Mouse (Mus musculus) common myeloid progenitor, adult 5-6 weeks (primary cell): ENCODE data around the gene Zc3h12b. TPM values are rescaled to one million over a fixed set of nuclear protein-coding genes. Genes with fewer than 3 reads are reported as not detected.
"Not testable (repeated sequence)": the region's sequence is repeated elsewhere in the genome, so short reads cannot be mapped to it uniquely, and the experiment has no call there.

Source experiments
- ATAC-seq: replicated peaks from 2 replicates; pipeline ENCODE4 v1.8.0; 2016; ENCODE audit warnings: low read depth, mild to moderate bottlenecking, moderate TSS enrichment, inconsistent platforms; ENCODE audit not compliant: poor library complexity, severe bottlenecking
- total RNA-seq: library from RNA; stranded (forward); fragments of 200-1000, 187-1606 nt; gene quantifications from 2 replicates; pipeline ENCODE4 v1.2.3, GENCODE M21; 2017

Gene Zc3h12b
- total RNA-seq: 3.4 and 4.8 TPM in 2 replicates

DNA sequence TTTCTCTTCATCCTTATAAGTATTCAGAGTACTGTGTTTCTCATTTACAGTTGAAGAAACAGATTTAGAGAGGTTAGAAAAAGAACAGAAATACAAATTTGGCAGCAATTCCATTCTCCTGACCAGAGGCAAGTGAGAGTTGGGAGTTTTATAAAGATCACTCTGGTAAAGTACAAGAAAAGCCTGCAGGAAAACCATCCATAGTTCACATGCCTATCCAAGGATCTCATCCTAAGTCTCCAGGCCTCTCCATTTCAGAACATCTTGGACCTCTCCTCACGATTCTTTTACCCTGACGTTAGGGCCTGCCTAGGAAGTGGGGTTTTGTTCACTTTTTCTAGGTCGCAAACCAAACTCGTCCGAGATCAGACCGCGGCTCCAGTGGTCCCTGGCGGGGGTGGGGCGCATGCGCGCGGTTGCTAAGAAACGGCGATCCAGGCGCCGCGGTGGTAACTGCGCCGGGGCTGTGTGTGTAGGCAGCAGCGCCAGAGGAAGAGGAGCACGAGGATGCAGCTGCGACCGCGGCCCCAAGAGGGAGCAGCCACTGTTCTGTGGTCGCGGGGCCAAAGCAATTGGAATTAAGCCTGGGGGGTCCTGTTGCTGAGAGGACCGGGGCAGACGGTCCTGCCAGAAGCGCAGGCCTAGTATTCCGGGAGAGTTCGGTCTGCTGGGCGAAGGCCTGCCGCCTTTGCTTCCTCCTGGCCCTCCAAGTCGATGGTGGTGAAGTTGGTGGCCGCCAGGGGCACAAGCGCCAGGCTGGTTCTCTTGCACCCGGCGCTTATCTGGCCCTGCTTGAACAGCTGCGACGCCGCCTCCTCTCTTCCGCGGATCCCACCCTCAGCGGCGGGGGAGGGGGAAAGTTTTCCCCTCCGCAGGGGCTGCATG, at the start of gene Zc3h12b:
Gene Zc3h12b (plus strand): TSS at position 452 of the 885 bp plus-strand sequence.
- ATAC-seq: peak; percentile 98

DNA sequence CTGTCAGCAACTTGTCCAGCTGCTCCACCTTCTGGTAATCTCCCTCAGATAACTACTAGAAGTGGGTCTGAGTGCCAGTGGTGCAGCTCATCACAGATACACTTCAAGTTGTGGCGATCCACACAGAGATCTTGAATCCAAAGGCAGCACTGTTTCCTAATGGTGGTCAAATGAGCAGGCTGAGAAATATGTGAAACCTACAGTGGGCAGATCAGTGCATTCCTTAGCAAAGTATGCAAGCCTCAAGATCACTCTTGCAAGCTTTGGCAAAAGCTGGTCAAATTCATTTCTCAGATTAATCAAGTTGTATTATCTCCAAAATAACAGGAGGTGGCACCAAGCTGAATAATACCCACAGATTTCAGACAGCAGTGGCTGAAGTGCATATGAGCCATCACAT, 29.3 kb upstream of the Zc3h12b start:
- ATAC-seq: no peak

DNA sequence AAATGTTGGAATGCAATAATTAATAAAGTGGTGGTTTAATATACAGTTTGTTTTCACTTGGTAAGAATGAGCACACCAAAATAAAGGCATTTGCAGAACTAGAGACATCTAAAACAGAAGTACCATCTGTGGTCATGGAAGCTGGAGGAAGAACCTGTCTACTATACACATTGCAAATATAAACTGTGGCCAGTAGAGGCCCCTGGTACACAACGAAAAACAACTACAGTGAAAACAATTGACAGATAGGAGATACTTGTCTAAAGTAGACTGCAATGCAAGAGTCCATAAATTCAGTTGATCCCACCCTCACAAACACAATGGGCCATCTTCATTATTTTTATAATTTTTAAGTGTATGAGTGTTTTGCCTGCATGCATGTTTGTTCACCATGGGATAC, 24.4 kb upstream of the Zc3h12b start:
- peak; percentile 82 for ATAC-seq

DNA sequence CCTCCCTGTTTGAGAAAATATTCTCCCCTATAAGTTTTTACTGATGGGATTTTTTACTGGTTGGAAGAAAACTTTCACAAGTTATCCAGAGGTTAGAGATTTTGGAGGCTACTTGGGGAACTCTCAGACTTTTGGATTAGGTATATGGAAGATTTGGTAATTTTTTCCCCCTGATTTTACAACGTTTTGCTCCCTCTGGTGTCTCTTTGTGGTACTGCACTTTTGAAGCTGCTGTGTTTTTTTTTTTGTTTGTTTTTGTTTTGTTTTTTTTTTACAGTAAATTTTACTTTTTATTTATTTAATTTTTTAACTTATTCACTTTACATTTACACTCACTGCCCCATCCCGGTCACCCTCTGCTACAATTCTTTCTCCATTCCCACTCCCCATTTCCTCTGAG, 26.8 kb downstream of the Zc3h12b start:
- no peak for ATAC-seq

DNA sequence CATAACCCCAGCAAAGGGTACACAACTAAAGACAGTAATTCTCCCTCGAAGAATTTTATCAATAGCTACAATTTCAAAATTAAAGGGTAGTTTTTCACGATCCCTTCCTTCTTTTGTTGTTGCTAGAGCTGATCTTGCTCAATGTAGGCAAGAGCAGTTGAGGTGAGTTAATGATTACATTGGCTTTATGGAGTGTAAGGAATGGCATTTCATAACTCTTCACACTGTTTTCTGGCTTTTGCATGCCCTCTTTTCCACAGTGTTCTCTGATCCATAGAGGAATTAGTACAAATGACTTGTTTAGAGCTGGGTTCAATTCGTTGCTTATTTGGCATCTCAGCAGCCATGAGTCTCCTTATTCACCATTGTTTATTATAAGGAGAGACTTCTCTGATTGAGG, 84.4 kb downstream of the Zc3h12b start:
- no peak for ATAC-seq

DNA sequence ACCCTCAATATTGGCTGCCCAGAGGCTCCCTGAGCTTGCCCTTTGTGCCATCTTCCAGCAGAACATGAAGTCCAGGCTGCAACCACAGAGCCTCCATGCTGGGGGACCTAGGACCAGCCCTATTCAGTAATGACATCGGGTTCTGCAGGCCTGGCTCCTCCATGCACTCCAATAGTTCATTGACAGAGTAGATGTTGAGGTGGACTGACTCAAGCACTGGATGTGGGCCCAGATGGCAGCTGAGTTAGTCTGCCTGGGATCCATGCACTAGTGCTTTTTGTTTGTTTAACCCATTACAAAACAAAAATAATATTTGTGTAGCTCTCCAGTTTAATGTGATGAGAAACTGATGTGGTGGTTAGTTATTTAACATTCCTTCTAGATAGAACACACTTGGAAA, 90.3 kb downstream of the Zc3h12b start:
- no peak for ATAC-seq

DNA sequence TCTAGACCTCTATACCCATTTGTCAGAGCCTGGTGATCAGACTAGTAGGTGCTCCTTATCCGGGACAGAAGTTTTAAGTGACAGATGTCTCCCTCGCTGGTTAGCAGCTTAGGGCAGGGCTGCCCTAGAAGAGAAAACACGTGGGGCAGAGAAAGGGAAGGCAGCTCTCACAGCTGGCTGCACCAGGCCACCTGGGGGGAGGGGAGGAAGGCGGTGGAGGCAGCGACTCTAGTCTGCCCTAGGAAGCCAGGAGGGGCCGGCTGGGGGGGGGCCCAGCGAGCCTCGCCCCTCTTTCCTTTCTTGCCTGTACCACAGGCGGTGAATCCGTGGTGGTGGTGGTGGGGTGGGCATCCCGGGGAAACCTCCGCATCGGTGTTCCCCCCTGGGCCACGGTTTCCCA, 141.3 kb downstream of the Zc3h12b start:
- no peak for ATAC-seq

DNA sequence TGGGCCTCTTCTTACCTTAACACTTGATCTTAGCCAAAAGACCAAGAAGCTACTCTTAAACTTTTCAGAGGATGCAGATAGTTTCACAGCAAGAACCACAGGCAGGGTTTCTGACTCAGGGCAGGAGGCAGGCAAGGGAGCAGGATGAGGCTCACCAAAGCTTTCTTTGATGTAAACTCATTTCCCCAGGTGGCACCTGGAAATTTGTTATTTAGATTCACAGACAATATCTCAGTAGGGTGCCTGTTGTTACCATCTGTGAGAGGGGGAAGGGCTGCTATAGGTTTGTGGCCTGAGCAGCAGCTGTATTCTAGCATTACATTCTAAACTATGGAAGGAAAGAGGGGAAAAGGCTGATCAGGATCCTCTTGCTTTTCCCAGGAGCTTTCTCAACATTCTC, 169.6 kb downstream of the Zc3h12b start:
- ATAC-seq: no peak

DNA sequence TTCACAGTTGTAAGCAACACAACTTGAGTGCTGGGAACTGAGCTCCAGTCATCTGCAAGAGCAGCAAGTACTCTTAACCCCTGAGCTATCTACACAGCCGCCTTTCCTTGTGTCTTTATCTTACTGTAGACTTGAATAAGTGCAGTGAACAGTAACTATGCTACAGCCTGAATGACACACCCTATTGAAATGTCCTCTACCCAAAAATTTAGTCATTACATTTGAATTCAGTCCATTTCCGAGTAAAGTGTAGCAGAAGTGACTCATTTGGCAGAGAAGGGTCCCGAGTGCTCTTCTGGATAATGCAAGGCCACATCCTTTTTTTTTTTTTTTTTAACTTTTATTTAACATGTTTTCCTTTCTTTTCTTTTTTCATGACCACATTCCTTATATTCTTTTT, 191.2 kb downstream of the Zc3h12b start:
- no peak for ATAC-seq

DNA sequence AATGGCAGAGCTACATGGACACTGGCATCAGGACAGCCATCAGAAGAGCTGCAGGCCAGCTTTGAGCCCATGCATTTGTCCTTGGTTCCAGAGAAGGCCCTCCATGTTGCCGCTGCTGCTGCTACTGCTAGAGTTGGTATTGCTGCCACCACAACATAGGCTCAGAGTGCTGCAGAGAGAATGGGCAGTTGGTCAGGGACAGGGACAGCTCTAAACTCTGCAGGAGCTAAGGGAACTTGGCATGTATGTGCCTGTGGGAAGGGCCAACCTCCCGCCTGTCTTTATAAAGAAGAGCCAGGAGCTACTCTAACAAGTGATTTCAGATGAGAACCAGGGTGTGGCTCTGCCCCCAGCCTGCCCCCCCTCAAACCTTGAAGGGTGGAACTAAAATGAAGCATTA, 224.0 kb downstream of the Zc3h12b start:
- no peak for ATAC-seq

DNA sequence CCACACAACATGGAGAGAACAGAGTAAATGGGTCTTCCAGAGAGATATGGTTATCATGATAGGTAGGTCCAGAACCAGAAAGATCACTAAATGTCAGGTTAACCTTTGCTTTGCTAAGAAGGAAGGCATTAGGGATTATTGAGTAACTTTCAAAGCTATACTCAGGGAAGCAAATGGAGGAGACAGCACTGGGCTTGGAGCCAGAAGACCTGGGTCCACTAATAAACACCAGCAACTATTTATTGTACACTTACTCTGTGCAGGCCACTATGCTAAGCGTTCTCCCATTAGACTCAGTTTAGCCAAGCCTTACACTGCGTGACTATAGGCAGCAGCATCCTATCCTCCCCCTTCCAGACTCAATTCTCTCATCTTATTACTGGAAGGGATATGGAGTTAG, 234.0 kb downstream of the Zc3h12b start:
- ATAC-seq: no peak

DNA sequence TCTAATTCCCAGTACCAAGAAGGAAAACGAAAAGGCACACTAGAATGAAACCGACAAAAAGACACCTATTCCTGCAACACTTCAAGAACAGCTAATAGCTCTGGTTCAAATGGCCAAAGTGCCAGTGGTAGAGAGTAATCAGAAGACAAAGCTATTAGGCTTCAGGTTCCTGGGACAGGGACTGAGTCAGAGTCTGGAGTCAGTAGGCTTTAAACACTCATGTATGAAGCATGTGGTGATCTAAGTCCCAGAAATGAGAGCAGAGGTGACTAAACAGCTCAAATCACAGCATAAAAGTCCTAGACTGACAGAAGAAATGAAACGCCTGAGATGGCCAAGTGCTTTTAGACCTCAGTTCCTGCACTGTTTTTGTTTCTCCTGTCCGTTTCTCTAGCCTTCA, 236.7 kb downstream of the Zc3h12b start:
- no peak for ATAC-seq

DNA sequence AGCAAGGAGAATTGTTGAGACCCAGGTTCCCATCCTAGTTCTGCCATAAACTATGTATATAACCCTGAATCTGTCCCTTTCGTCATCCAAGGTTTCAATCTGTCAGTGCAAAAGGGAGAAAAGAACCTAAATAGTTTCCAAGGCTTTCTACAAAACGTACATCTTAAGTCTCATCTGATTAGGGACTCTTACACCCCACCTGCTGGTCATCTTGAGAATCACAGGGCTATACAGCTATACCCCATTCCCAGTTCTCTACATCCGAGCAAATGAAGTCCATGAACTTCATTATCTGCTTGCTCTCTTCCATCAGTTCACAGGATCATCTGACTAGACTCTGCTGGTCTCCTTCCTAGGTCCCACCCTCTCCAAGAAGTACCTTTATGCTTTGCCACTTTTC, 239.3 kb downstream of the Zc3h12b start:
- peak; percentile 79; the same call in 1 of the 2 replicates for ATAC-seq

DNA sequence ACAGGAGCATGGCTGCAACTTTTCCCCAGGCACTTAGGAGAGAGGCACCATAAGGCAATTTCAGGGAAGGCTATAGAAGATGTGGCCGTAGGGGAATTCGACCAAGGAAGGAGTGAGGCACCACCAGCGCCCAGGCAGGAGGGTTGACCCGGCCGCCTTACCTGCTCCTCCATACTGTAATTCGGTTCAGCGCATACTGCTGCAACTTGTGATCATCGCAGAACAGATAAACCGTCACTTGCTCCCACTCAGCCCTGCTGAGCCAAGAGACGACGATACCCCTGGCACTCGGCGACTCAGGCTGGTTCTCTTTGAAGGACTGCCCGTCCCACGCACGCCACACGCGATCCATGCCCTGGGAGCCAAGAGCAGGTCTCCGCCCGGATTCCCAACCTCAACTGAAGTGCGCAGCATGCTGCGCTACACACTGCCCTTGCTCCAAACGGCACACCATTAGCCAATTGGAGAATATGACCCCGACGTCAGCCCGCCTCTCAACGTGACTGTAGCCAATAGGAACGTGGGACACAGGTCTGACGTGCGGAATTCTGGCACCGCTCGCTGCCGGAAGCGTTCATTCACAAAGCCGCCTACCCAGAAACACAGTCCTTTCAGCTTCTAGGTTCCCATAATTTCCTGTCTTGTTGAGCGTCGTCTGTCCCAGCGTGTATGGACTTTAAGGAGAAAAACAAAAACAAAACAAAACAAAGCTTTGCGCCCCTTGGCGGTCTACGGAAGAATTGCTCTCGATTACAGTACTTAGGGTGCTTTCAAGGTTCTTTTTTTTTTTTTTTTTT, 245.2 kb downstream of the Zc3h12b start, which contains the start of gene Las1l:
Gene Las1l (minus strand): TSS at position 466 of the 797 bp plus-strand sequence.
- peak; percentile 99 for ATAC-seq

DNA sequence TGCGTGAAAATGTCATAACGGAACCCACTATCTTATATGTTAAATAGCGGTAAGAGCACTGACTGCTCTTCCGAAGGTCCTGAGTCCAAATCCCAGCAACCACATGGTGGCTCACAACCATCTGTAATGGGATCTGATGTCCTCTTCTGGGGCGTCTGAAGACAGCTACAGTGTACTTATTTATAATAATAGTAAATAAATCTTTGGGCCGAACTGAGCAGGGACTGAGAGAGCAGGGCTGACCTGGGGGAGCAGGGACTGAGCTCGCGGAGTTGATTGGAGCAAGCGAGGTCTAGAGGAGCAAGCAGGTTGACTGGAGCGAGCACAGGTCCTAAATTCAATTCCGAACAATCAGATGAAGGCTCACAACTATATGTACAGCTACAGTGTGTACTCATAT, 246.0 kb downstream of the Zc3h12b start:
- not testable (repeated sequence) for ATAC-seq

DNA sequence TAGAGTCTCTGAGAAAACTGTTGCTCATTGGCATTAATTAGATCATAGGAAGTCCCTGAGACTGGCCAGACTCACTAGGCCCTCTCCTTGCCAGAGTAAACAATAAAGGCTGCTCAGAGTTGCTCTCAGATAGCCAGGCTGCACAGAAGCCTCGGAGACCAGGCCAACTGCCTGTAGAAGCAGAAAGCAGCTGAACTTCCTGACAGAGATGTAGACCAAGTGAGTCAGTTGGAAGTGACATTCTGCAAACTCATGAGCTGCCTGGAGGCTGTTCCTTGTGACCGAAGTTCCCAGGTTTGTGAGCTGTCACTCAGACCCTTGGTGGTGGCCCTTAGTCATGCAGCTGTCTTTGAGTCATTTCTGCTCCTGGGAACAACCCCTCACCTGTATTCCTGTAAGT, 251.9 kb downstream of the Zc3h12b start:
- no peak for ATAC-seq

DNA sequence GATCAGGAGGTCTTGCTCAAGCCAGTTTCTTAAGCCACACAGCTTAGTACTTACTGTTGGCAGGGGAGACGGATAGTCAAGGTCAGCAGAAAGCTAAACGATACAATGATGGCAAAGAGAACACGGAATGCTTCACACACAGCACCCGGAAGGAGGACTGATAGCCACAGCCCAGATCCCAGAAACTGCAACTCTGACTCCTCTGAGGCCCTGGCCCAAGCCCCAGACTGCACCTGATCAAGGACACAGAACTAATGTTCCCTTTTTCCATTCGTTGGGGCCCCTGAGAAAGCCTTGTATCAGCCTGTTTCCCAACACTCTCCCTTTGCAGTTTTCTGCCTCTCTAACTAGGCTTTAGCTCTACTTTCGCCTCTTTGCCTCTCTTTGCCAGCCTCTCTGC, 253.6 kb downstream of the Zc3h12b start:
- ATAC-seq: no peak

DNA sequence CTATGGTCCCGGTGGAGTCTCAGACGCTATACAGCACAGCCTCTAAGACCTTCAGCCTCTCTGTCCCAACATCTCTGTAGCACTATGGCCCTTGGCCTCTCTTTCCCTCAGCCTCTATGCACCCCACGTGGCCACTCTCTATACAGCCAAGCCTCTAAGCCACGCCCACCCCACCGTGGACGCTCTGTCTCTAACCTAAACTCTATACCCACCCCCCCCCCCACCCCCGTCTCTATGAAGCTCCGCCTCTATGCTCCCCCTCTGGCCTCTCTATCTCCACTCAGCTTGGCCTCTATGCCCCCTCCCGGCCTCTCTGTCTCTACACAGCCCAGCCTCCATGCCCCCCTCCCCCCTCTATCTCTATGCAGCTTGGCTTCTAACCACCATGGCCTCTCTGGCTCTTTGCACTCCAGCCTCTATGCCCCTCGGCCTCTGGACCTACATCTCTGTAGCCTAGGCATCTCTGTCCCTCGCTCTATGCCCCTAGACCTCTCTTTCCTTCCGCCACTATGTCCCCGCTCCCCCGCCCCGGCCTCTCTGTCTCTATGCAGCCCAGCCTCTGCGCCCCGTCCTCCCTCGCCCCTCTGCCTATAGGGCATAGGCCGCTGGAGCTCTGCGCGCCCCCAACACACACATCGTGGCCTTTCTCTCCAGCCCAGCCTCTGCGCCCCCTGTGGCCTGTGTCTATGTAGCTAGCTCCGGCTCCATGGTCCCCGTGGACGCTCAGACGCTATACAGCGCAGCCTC, 256.5 kb downstream of the Zc3h12b start:
- ATAC-seq: peak; percentile 73

DNA sequence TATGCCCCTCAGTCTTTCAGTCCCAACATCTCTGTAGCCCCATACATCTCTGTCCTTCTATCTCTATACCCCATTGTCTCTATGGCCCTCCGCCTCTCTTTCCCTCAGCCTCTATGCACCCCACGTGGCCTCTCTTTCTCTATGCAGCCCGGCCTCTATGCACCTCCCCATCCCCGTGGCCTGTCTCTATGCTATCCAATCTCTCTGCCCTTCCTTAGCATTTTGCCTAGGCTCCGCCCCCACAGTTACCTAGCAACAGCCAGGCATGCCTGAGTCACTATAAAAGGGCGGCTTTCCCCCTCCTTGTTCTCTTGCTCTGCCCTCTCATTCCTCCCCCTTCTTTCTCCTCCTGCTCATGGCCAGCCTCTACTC, 257.1 kb downstream of the Zc3h12b start:
- peak; percentile 89 for ATAC-seq

DNA sequence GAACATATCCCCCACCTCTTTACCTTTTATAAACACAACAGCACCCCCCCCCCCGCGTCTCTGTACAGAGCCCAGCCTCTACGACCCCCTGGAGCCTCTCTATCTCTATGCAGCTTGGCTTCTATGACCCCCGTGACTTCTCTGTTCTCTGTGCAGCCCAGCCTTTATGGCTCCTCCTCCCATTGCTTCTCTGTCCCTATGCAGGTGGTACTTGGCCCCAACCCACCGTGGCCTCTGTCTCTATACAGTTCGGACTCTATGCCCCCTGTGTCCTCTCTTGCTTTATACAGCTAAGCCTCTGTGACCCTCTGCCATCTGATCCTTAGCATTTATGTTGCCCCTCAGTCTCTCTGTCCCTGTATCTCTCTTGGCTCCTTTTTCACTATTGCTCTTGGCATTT, 257.6 kb downstream of the Zc3h12b start:
- no peak for ATAC-seq

DNA sequence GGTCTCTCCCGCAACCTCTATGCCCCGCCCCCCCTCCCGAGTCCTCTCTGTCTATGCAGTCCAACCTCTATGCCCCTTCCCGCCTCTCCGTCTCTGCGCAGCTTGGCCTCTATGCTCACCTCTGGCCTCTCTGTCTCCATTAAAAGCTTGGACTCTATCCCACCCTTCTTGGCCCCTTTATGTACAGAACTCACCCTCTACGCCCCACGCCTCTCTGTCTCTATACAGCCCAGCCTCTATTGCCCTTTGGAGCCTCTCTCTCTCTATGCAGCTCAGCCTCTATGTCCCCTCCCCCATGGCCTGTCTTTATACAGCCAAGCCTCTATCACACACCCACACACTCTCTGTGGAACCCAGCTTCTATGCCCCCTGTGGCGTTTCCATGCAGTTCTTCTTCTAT, 258.5 kb downstream of the Zc3h12b start:
- no peak for ATAC-seq
